ENCODE assay signal across 31 mouse cellular contexts in genomic region chr4:96091869-96092268, GRCm38 (mm10). TPM values are rescaled to one million over a fixed set of nuclear protein-coding genes. Genes with fewer than 3 reads are reported as not detected.
DNase-seq lines count a peak whose midpoint lies in the region; ATAC-seq and TF ChIP-seq lines count a peak whose summit lies in the region.
"Had no signal": no experiment of that assay in that cellular context is flagged by ENCODE, and none has a peak within 500 bp of the region (broad histone marks: within the 10 kb centered on the region; RNA-seq: fewer than 3 reads in every experiment).

No protein-coding gene starts in this region.

- DNase-seq in hindbrain, postnatal 0 days (ENCODE audit: low spot score), result peak; percentile 5
- no peak for DNase-seq in hindbrain, embryonic 14.5 days (ENCODE audit: low spot score)
- DNase-seq in left cerebral cortex, adult 2 months (ENCODE audit: extremely low spot score in 1 of 2, low spot score in 2 of 2), result no peak
- no peak for DNase-seq in left cerebral cortex, adult 9 months (ENCODE audit: low spot score in 2 of 2)
- peak; percentile 20 for DNase-seq in NIH3T3 (ENCODE audit: low read depth)
- no peak for DNase-seq in urinary bladder, postnatal 14 days (ENCODE audit: low spot score)
- no peak for DNase-seq in cerebellum, adult 18-20 months
- DNase-seq: cerebellum, adult 2 months; cerebellum, postnatal 25 days; embryo, embryonic 11 days; kidney, adult 11 months; kidney, postnatal 36 days; left cerebral cortex, postnatal 4 days; lung, postnatal 36 days; retina, postnatal 1 day; thymus, postnatal 14 days had no signal

- peak; percentile 28 for TF ChIP-seq CTCF in hindbrain, postnatal 0 days (IDR thresholded peaks at IDR 0.05; ENCODE audit: low read depth)
- TF ChIP-seq CTCF in left cerebral cortex, adult 2 months (IDR thresholded peaks at IDR 0.05), result peak; percentile 38

- H3K4me1 ChIP-seq in hindbrain, postnatal 0 days (ENCODE audit: insufficient read depth, low read length), result no peaks in the 10 kb centered on the region
- H3K4me1 ChIP-seq in hindbrain, embryonic 14.5 days (replicated peaks; ENCODE audit: control insufficient read depth, insufficient read depth, low read length), result no peaks in the 10 kb centered on the region
- H3K4me1 ChIP-seq: embryonic facial prominence, embryonic 15.5 days; forebrain, embryonic 15.5 days; heart, embryonic 10.5 days; limb, embryonic 15.5 days; lung, embryonic 15.5 days; midbrain, embryonic 15.5 days; neural tube, embryonic 13.5 days had no signal

- no peaks in the 10 kb centered on the region for H3K9me3 ChIP-seq in hindbrain, postnatal 0 days (ENCODE audit: low read length)
- no peaks in the 10 kb centered on the region for H3K9me3 ChIP-seq in hindbrain, embryonic 14.5 days (ENCODE audit: control insufficient read depth, low read length)
- H3K9me3 ChIP-seq: embryonic facial prominence, embryonic 15.5 days; forebrain, embryonic 15.5 days; heart, embryonic 10.5 days; limb, embryonic 15.5 days; lung, embryonic 15.5 days; midbrain, embryonic 15.5 days; neural tube, embryonic 13.5 days had no signal

- ATAC-seq in hindbrain, postnatal 0 days, result no peak
- no peak for ATAC-seq in hindbrain, embryonic 14.5 days (ENCODE audit: low FRiP score)
- ATAC-seq: forebrain, embryonic 15.5 days; hindbrain, embryonic 16.5 days; midbrain, embryonic 15.5 days had no signal

- no peaks in the 10 kb centered on the region for H3K27me3 ChIP-seq in hindbrain, postnatal 0 days (ENCODE audit: insufficient read depth, low read length)
- H3K27me3 ChIP-seq in hindbrain, embryonic 14.5 days (ENCODE audit: control insufficient read depth, insufficient read depth, low read length), result no peaks in the 10 kb centered on the region
- H3K27me3 ChIP-seq: embryonic facial prominence, embryonic 15.5 days; forebrain, embryonic 15.5 days; limb, embryonic 15.5 days; lung, embryonic 15.5 days; midbrain, embryonic 15.5 days; neural tube, embryonic 13.5 days had no signal

- no peaks in the 10 kb centered on the region for H3K36me3 ChIP-seq in hindbrain, postnatal 0 days (ENCODE audit: insufficient read depth, low read length)
- H3K36me3 ChIP-seq in hindbrain, embryonic 14.5 days (replicated peaks; ENCODE audit: control insufficient read depth, insufficient read depth), result no peaks in the 10 kb centered on the region
- H3K36me3 ChIP-seq: embryonic facial prominence, embryonic 15.5 days; forebrain, embryonic 15.5 days; heart, embryonic 10.5 days; limb, embryonic 15.5 days; lung, embryonic 15.5 days; midbrain, embryonic 15.5 days; neural tube, embryonic 13.5 days had no signal

- no peak overlapping the region for H3K4me3 ChIP-seq in hindbrain, postnatal 0 days (ENCODE audit: low read length)
- H3K4me3 ChIP-seq in hindbrain, embryonic 14.5 days (replicated peaks; ENCODE audit: low read length), result no peak overlapping the region
- no peak overlapping the region for H3K4me3 ChIP-seq in left cerebral cortex, adult 2 months
- H3K4me3 ChIP-seq: embryonic facial prominence, embryonic 15.5 days; forebrain, embryonic 15.5 days; heart, embryonic 10.5 days; limb, embryonic 15.5 days; lung, embryonic 15.5 days; midbrain, embryonic 15.5 days; myocyte; neural tube, embryonic 13.5 days had no signal

- no peak overlapping the region for H3K4me2 ChIP-seq in hindbrain, postnatal 0 days (ENCODE audit: low read depth, low read length)
- no peak overlapping the region for H3K4me2 ChIP-seq in hindbrain, embryonic 14.5 days (replicated peaks)
- H3K4me2 ChIP-seq: embryonic facial prominence, embryonic 15.5 days; forebrain, embryonic 15.5 days; limb, embryonic 15.5 days; lung, embryonic 15.5 days; midbrain, embryonic 15.5 days; neural tube, embryonic 13.5 days had no signal

- no peak overlapping the region for H3K9ac ChIP-seq in hindbrain, postnatal 0 days (replicated peaks; ENCODE audit: low read length)
- H3K9ac ChIP-seq in hindbrain, embryonic 14.5 days, result no peak overlapping the region
- H3K9ac ChIP-seq: embryonic facial prominence, embryonic 15.5 days; forebrain, embryonic 15.5 days; limb, embryonic 15.5 days; liver, embryonic 14.5 days; lung, embryonic 15.5 days; midbrain, embryonic 15.5 days; neural tube, embryonic 13.5 days had no signal

- H3K27ac ChIP-seq in hindbrain, postnatal 0 days, result no peak overlapping the region
- H3K27ac ChIP-seq in hindbrain, embryonic 14.5 days, result no peak overlapping the region
- H3K27ac ChIP-seq in left cerebral cortex, adult 2 months, result no peak overlapping the region
- H3K27ac ChIP-seq: embryonic facial prominence, embryonic 15.5 days; forebrain, embryonic 15.5 days; heart, embryonic 10.5 days; limb, embryonic 15.5 days; liver, embryonic 14.5 days; lung, embryonic 15.5 days; midbrain, embryonic 15.5 days; neural tube, embryonic 13.5 days had no signal

- intact Hi-C loops in left cerebral cortex, adult 2 months (cut with DNase I), result loop anchor here (2.0 to 5.0 kb wide), 2 partner anchors 435 to 591 kb away; no protein-coding TSS in a partner anchor

RNA-seq across cellular contexts. Expression of gene Cyp2j13, which starts 14.5 kb away (rescaled TPM):
- 0.68 and 0.79 TPM in 2 replicates for total RNA-seq in hindbrain, postnatal 0 days (2014; rRNA removed)
- polyA plus RNA-seq in hindbrain, postnatal 0 days (2015; fragmentation: Nextera tagmentation; extraction: Ambion mirVana), result 0.14 TPM in 1 of 2 replicates, not detected in the other
- not detected in 2 replicates for polyA plus RNA-seq in hindbrain, embryonic 14.5 days (2014; fragmentation: Nextera tagmentation; extraction: Ambion mirVana)
- total RNA-seq in left cerebral cortex, adult 2 months (2021), result 1 to 10 TPM; 1.1 to 1.2 TPM
- total RNA-seq: gastrocnemius, postnatal 4 days; hematopoietic stem cell, adult 5-6 weeks; megakaryocyte-erythroid progenitor cell, adult 5-6 weeks had no signal
- polyA plus RNA-seq: cerebellum, adult 2 months; embryonic facial prominence, embryonic 15.5 days; heart, postnatal 0 days; hindbrain, embryonic 16.5 days; limb, embryonic 15.5 days; liver, embryonic 14.5 days; lung, embryonic 15.5 days; midbrain, embryonic 15.5 days; myocyte; neural tube, embryonic 13.5 days; spleen, adult 2 months had no signal

RNA-seq across cellular contexts. Expression of gene Cyp2j12, which starts 49.1 kb away (rescaled TPM):
- total RNA-seq in hindbrain, postnatal 0 days (2014; rRNA removed), result not detected in 2 replicates
- polyA plus RNA-seq in hindbrain, postnatal 0 days (2015; fragmentation: Nextera tagmentation; extraction: Ambion mirVana), result not detected in 2 replicates
- polyA plus RNA-seq in hindbrain, embryonic 14.5 days (2014; fragmentation: Nextera tagmentation; extraction: Ambion mirVana), result not detected in 2 replicates
- total RNA-seq in left cerebral cortex, adult 2 months (2021), result 1 to 10 TPM; 1.4 to 1.5 TPM
- total RNA-seq: gastrocnemius, postnatal 4 days; hematopoietic stem cell, adult 5-6 weeks; left cerebral cortex, postnatal 4 days; megakaryocyte-erythroid progenitor cell, adult 5-6 weeks had no signal
- polyA plus RNA-seq: embryonic facial prominence, embryonic 15.5 days; forebrain, embryonic 15.5 days; heart, embryonic 10.5 days; heart, postnatal 0 days; hindbrain, embryonic 16.5 days; limb, embryonic 15.5 days; liver, embryonic 14.5 days; lung, embryonic 15.5 days; midbrain, embryonic 15.5 days; myocyte; neural tube, embryonic 13.5 days; spleen, adult 2 months had no signal

Comparison
In these comparisons a context has a peak if more than half of its experiments do, and no peak if none do; other contexts are left out.
1. DNase-seq: peak in hindbrain, postnatal 0 days (single experiment) and NIH3T3 (single experiment); none in hindbrain, embryonic 14.5 days (single experiment), left cerebral cortex, adult 2 months (0 of 2), left cerebral cortex, adult 9 months (0 of 2), urinary bladder, postnatal 14 days (single experiment) and cerebellum, adult 18-20 months (0 of 2).